Mouse (Mus musculus) hindbrain, postnatal 0 days (tissue): Measurements from ENCODE around the gene Fam160b1. TPM values are rescaled to one million over a fixed set of nuclear protein-coding genes. Genes with fewer than 3 reads are reported as not detected.

Source experiments
- ATAC-seq: fragments of 200-750 bp; cut with Nextera tagmentation; 2 replicates; pipeline ENCODE4 v1.8.0; 2017; ENCODE audit warnings: mild to moderate bottlenecking, moderate TSS enrichment, moderate library complexity
- DNase-seq: peaks from one replicate; pipeline ENCODE4 v3.0.0-alpha.2; 2015; ENCODE audit warnings: low spot score
- H3K27ac ChIP-seq: fragments of 300-500 bp; sonication (generic); 2 replicates; pipeline ENCODE4 v1.5.1; 2014; ENCODE audit warnings: mild to moderate bottlenecking
- H3K27me3 ChIP-seq: fragments of 300-500 bp; sonication (generic); 2 replicates; pipeline ENCODE4 v1.6.1; 2014; ENCODE audit warnings: low read length, mixed read lengths; ENCODE audit not compliant: insufficient read depth
- H3K36me3 ChIP-seq: fragments of 300-500 bp; sonication (generic); 2 replicates; pipeline ENCODE4 v1.6.1; 2014; ENCODE audit warnings: low read length, mixed read lengths; ENCODE audit not compliant: insufficient read depth
- H3K4me1 ChIP-seq: fragments of 300-500 bp; sonication (generic); 2 replicates; pipeline ENCODE4 v1.6.1; 2014; ENCODE audit warnings: antibody characterized with exemption, low read length, mixed read lengths; ENCODE audit not compliant: insufficient read depth
- H3K4me2 ChIP-seq: fragments of 300-500 bp; sonication (generic); 2 replicates; pipeline ENCODE4 v1.6.1; 2014; ENCODE audit warnings: low read depth, mild to moderate bottlenecking, low read length, moderate library complexity, mixed read lengths
- H3K4me3 ChIP-seq: fragments of 300-500 bp; sonication (generic); 2 replicates; pipeline ENCODE4 v1.5.1; 2014; ENCODE audit warnings: low read length
- H3K9ac ChIP-seq: fragments of 300-500 bp; sonication (generic); replicated peaks from 2 replicates; pipeline ENCODE4 v1.6.1; 2014; ENCODE audit warnings: mild to moderate bottlenecking, low read length, moderate library complexity, mixed read lengths
- H3K9me3 ChIP-seq: fragments of 300-500 bp; sonication (generic); 2 replicates; pipeline ENCODE4 v1.6.1; 2016; ENCODE audit warnings: low read length, mixed read lengths
- CTCF ChIP-seq: IDR thresholded peaks from 2 replicates; pipeline ENCODE4 v1.5.1; 2016; ENCODE audit warnings: antibody characterized with exemption, control low read depth, low read depth
- WGBS: fragments of 180-500 bp; shearing (Covaris S2); extraction: QIAGEN DNeasy Blood & Tissue Kit; methylation state at CpG from one replicate; pipeline ENCODE4 v1.1.7; 2014; 5-methylcytosine and 5-hydroxymethylcytosine counted together
- polyA plus RNA-seq: library from polyadenylated mRNA; unstranded; fragments of >200 nt; fragmentation: Nextera tagmentation; extraction: Ambion mirVana; gene quantifications from 2 replicates; pipeline ENCODE4 v1.2.1, GENCODE M21; 2015
- total RNA-seq: library from RNA; depleted of rRNA; stranded (reverse); fragments of >200 nt; gene quantifications from 2 replicates; pipeline ENCODE4 v1.2.3, GENCODE M21; 2014

Fam160b1 gene
- total and polyA plus RNA-seq, 2 experiments from 2014 or later = 11.2 to 19.7 TPM

DNA sequence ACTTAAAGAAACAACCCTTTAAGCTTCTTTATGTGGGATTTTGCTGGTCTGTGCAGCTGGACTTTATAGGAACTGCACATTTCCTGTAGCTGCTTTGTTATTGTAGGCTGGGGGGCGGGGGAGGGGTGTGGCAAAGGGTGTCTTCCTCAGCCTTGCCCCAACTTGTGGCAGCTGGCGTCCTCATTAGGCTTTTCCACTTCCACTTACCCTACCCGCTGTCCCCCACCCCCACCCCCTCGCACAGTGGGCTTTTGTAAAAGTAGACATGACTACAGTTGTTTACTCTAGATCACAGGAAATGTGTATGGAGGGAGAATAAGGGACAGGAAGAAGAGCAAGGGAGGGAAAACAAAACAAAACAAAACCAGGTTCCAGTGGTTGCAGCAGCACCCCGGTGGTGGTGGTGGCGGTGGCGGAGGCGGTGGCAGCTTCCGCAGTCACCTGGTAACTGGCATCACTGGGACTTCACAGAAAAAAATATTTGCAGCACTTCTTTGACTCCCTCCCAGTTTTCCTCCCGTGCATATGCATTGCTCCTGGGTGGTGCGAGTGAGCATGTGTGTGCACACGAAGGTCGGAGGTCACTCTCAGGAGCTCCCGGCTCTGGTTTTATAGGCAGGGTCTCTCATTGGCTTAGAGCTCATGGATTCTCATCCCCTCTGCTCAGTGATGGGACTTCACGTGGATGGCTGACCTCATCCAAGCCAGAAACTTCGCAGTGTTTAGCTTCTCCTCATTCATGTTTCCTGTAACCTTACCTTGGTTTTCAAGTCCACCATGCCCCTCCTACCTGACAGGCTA, 4.8 kb upstream of the Fam160b1 start:
- DNase-seq = no peak
- Histone ChIP-seq H3K36me3 (no peaks in the 10 kb centered on the region), H3K4me1 (0 out of 2 replicates have a peak, but pooled peaks cover 4% of the 10 kb centered on the region), H3K27me3 (no peaks in the 10 kb centered on the region), H3K27ac (no peak overlapping the region), H3K4me2 (no peak overlapping the region), H3K9ac (no peak overlapping the region), H3K9me3 (no peaks in the 10 kb centered on the region), H3K4me3 (no peak overlapping the region)
- 75% methylated on average over 16 of the region's 16 CpGs for WGBS
- no peak for ATAC-seq
- TF ChIP-seq CTCF = no peak

DNA sequence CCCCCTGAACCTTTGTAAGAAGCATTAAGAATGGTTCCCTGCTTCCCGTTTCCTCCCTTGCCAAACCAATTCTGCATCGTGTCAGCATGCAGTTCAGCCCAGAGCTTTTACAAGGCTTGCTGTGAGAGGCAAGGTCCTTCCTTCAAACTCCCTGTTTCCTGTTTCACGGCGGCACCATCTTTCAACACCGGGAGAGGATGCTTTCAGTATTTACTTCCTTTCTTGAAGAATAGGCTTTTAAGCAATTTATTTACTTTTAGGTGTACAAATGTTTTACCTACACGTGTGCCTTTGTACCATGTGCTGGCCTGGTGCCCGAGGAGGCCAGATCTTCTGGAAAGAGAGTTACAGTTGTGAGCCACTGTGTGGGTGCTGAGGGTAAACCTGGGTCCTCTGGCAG, 4.2 kb upstream of the Fam160b1 start:
- Histone ChIP-seq H3K27me3 (no peaks in the 10 kb centered on the region), H3K4me3 (no peak overlapping the region), H3K4me2 (no peak overlapping the region), H3K27ac (no peak overlapping the region), H3K36me3 (no peaks in the 10 kb centered on the region), H3K4me1 (0 out of 2 replicates have a peak, but pooled peaks cover 4% of the 10 kb centered on the region), H3K9me3 (no peaks in the 10 kb centered on the region), H3K9ac (no peak overlapping the region)
- 79% methylated on average over 7 of the region's 7 CpGs for WGBS
- TF ChIP-seq CTCF = no peak
- DNase-seq (no peak), ATAC-seq (no peak)

GRCm38 (mm10) chr19:57357244-57357643, 3.2 kb upstream of the Fam160b1 start:
- H3K4me1 ChIP-seq = 0 out of 2 replicates have a peak, but pooled peaks cover 4% of the 10 kb centered on the region
- no peak for TF ChIP-seq CTCF
- DNase-seq (no peak), ATAC-seq (no peak)
- no peak overlapping the region for H3K4me2 ChIP-seq
- no peaks in the 10 kb centered on the region for H3K27me3 ChIP-seq
- no peak overlapping the region for H3K27ac ChIP-seq
- H3K9me3 ChIP-seq = no peaks in the 10 kb centered on the region
- no peak overlapping the region for H3K9ac ChIP-seq
- no peaks in the 10 kb centered on the region for H3K36me3 ChIP-seq
- 88% methylated on average over 6 of the region's 6 CpGs for WGBS
- no peak overlapping the region for H3K4me3 ChIP-seq

GRCm38 (mm10) chr19:57357811-57358210, 2.7 kb upstream of the Fam160b1 start:
- Histone ChIP-seq H3K4me2 (no peak overlapping the region), H3K9me3 (no peaks in the 10 kb centered on the region), H3K9ac (no peak overlapping the region), H3K4me3 (no peak overlapping the region), H3K36me3 (no peaks in the 10 kb centered on the region), H3K27ac (no peak overlapping the region), H3K4me1 (peaks cover 8% of the 10 kb centered on the region; the same call in 1 of the 2 replicates), H3K27me3 (no peaks in the 10 kb centered on the region)
- WGBS = 84% methylated on average over 5 of the region's 5 CpGs
- TF ChIP-seq CTCF = no peak
- DNase-seq (no peak), ATAC-seq (no peak)

DNA sequence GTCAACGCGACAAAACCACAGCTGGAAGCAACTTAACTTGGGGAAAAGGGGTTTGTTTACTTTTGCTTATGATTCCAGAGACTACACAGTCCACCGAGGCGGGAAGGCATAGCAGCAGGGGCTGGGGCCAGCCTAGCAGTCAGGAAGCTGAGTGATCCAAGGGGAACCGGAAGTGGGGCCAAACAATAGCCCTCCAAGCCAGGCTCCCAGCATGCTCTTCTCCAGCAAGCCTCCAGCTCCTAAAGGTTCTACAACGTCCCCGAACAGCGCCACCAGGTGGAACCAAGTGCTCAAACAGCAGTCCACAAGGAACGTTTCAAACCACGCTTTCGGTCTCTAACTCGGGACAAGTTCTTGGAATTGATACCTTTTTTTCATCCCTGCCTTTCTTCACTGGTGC, 2.2 kb upstream of the Fam160b1 start:
- peaks cover 14% of the 10 kb centered on the region; the same call in 1 of the 2 replicates for H3K4me1 ChIP-seq
- H3K36me3 ChIP-seq = no peaks in the 10 kb centered on the region
- ATAC-seq = no peak
- no peaks in the 10 kb centered on the region for H3K9me3 ChIP-seq
- no peak overlapping the region for H3K27ac ChIP-seq
- H3K27me3 ChIP-seq = no peaks in the 10 kb centered on the region
- no peak overlapping the region for H3K4me3 ChIP-seq
- no peak overlapping the region for H3K4me2 ChIP-seq
- WGBS = 77% methylated on average over 12 of the region's 12 CpGs
- peak; percentile 62 for TF ChIP-seq CTCF
- H3K9ac ChIP-seq = no peak overlapping the region
- DNase-seq = peak; percentile 52

DNA sequence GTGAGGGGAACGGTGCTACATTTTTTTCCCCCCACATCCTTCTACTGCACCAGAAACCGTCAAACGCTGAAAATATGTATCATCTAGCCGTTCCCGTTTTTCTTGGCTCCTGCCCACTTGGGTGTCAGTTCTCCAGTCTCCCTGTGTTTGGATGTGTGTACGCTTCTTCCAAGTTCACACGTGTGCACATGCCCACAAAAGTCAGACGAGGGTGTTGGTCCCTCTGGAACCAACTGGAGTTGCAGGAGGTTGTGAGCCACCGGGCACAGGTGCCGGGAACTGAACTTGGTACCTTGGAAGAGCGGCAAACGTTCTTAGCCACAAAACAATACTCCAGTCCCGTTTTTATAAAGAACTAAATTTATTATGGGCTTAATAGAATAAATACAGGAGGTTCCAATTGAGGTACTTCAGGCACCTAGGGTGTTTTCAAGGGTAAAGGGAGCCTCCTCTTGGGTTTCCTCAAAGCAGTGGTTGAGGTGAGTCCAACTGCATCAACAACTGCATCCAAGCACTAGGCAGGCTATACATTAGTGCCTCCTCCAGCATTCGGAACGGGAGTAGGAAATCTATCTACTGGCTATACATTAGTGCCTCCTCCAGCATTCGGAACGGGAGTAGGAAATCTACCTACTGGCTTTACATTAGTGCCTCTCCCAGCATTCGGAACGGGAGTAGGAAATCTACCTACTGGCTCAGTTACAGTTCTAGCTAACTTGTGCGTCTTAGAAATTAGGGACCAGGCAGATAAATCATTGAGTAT, 1.5 kb upstream of the Fam160b1 start:
- Histone ChIP-seq H3K4me1 (peaks cover 18% of the 10 kb centered on the region; the same call in 1 of the 2 replicates), H3K27me3 (no peaks in the 10 kb centered on the region), H3K4me2 (peak overlapping the region; percentile 64; the same call in 1 of the 2 replicates), H3K27ac (no peak overlapping the region), H3K4me3 (no peak overlapping the region), H3K9ac (no peak overlapping the region), H3K36me3 (no peaks in the 10 kb centered on the region), H3K9me3 (no peaks in the 10 kb centered on the region)
- no peak for ATAC-seq
- TF ChIP-seq CTCF = no peak
- WGBS = 91% methylated on average over 20 of the region's 20 CpGs
- no peak for DNase-seq
